Comparison of ENCODE assay signal across 8 mouse cellular contexts in genomic region chr8:26961251-26962063, GRCm38 (mm10). TPM values are rescaled to one million over a fixed set of nuclear protein-coding genes. Genes with fewer than 3 reads are reported as not detected.
DNase-seq lines count a peak whose midpoint lies in the region; ATAC-seq and TF ChIP-seq lines count a peak whose summit lies in the region.
"Had no signal": no experiment of that assay in that cellular context is flagged by ENCODE, and none has a peak within 500 bp of the region (broad histone marks: within the 10 kb centered on the region; RNA-seq: fewer than 3 reads in every experiment).

No protein-coding gene starts in this region.

- no peak for TF ChIP-seq CTCF in liver, postnatal 0 days (IDR thresholded peaks at IDR 0.05; ENCODE audit: low read depth)

- H3K27me3 ChIP-seq in liver, embryonic 13.5 days: 0 out of 2 replicates have a peak, but pooled peaks cover 9% of the 10 kb centered on the region
- H3K27me3 ChIP-seq in liver, postnatal 0 days (ENCODE audit: insufficient read depth, low read length): no peaks in the 10 kb centered on the region
- H3K27me3 ChIP-seq in stomach, embryonic 15.5 days (replicated peaks): no peaks in the 10 kb centered on the region

- no peak for ATAC-seq in liver, embryonic 13.5 days (ENCODE audit: low read depth)
- no peak for ATAC-seq in liver, postnatal 0 days
- peak; percentile 27 to 75; a peak in 2 of 4 replicates for ATAC-seq in hematopoietic stem cell, adult 5-6 weeks (replicated peaks in 1 of 2; ENCODE audit: insufficient read depth in 1 of 2, low FRiP score in 2 of 2, low TSS enrichment in 1 of 2, low read depth in 1 of 2, poor library complexity in 2 of 2, severe bottlenecking in 2 of 2)
- peak; percentile 67 for ATAC-seq in megakaryocyte, adult 5-6 weeks (ENCODE audit: poor library complexity, severe bottlenecking)
- peak; percentile 94 for ATAC-seq in stomach, embryonic 15.5 days (ENCODE audit: insufficient read depth, low FRiP score, low read depth)

- DNase-seq in liver, embryonic 13.5 days: no peak
- DNase-seq in liver, postnatal 0 days: no peak
- peak; percentile 88 for DNase-seq in embryo, embryonic 9.5 days (ENCODE audit: extremely low spot score)
- DNase-seq in urinary bladder, postnatal 4 days (ENCODE audit: low spot score in 2 of 2): no peak

- H3K9ac ChIP-seq in liver, embryonic 13.5 days: no peak overlapping the region
- H3K9ac ChIP-seq in liver, postnatal 0 days (replicated peaks): no peak overlapping the region
- no peak overlapping the region for H3K9ac ChIP-seq in stomach, embryonic 15.5 days
- H3K9ac ChIP-seq: liver, embryonic 14.5 days had no signal

- no peaks in the 10 kb centered on the region for H3K36me3 ChIP-seq in liver, embryonic 13.5 days
- H3K36me3 ChIP-seq in liver, postnatal 0 days (replicated peaks; ENCODE audit: insufficient read depth, low read length): no peaks in the 10 kb centered on the region
- H3K36me3 ChIP-seq in stomach, embryonic 15.5 days: no peaks in the 10 kb centered on the region

- H3K4me3 ChIP-seq in liver, embryonic 13.5 days (replicated peaks): no peak overlapping the region
- H3K4me3 ChIP-seq in liver, postnatal 0 days (ENCODE audit: low read depth, low read length): no peak overlapping the region
- H3K4me3 ChIP-seq in stomach, embryonic 15.5 days (replicated peaks): no peak overlapping the region

- WGBS in liver, embryonic 13.5 days (ENCODE audit: insufficient replicate concordance): 31% methylated on average over 15 of the region's 15 CpGs
- WGBS in liver, postnatal 0 days (ENCODE audit: insufficient replicate concordance): 31% methylated on average over 15 of the region's 15 CpGs
- 17% methylated on average over 15 of the region's 15 CpGs for WGBS in stomach, embryonic 15.5 days

- H3K9me3 ChIP-seq in liver, embryonic 13.5 days (replicated peaks): no peaks in the 10 kb centered on the region
- no peaks in the 10 kb centered on the region for H3K9me3 ChIP-seq in liver, postnatal 0 days (ENCODE audit: low read length)
- H3K9me3 ChIP-seq in stomach, embryonic 15.5 days: no peaks in the 10 kb centered on the region

- no peak overlapping the region for H3K4me2 ChIP-seq in liver, embryonic 13.5 days
- no peak overlapping the region for H3K4me2 ChIP-seq in liver, postnatal 0 days (ENCODE audit: low read depth, low read length)
- no peak overlapping the region; the same call in 1 of the 2 replicates for H3K4me2 ChIP-seq in stomach, embryonic 15.5 days

- H3K27ac ChIP-seq in liver, embryonic 13.5 days: peak overlapping the region; percentile 18; the same call in 1 of the 2 replicates
- no peak overlapping the region for H3K27ac ChIP-seq in liver, postnatal 0 days (ENCODE audit: low read depth)
- H3K27ac ChIP-seq in stomach, embryonic 15.5 days: peak overlapping the region; percentile 74
- H3K27ac ChIP-seq: liver, embryonic 14.5 days had no signal

- TF ChIP-seq EP300 in liver, postnatal 0 days (IDR thresholded peaks at IDR 0.05; ENCODE audit: low read depth): no peak

- peaks cover 4% of the 10 kb centered on the region for H3K4me1 ChIP-seq in liver, embryonic 13.5 days (replicated peaks)
- peaks cover 6% of the 10 kb centered on the region; the same call in 1 of the 2 replicates for H3K4me1 ChIP-seq in liver, postnatal 0 days (ENCODE audit: insufficient read depth)
- peaks cover 24% of the 10 kb centered on the region for H3K4me1 ChIP-seq in stomach, embryonic 15.5 days

RNA-seq across cellular contexts. Expression of gene Zfp703, which starts 15.7 kb away (rescaled TPM):
- 1.1 and 1.4 TPM in 2 replicates for polyA plus RNA-seq in liver, embryonic 13.5 days (2015; fragmentation: Nextera tagmentation; extraction: Ambion mirVana)
- 1.3 and 2.4 TPM in 2 replicates for polyA plus RNA-seq in liver, postnatal 0 days (2015; fragmentation: Nextera tagmentation; extraction: Ambion mirVana)
- 1.1 and 1.8 TPM in 2 replicates for total RNA-seq in hematopoietic stem cell, adult 5-6 weeks (2017)
- total RNA-seq in megakaryocyte, adult 5-6 weeks (2015): 20.9 and 25.8 TPM in 2 replicates
- total RNA-seq in megakaryocyte, adult 5-6 weeks (2017): 1.5 and 3.9 TPM in 2 replicates
- polyA plus RNA-seq in stomach, embryonic 15.5 days (2015; fragmentation: Nextera tagmentation; extraction: Ambion mirVana): 21.2 and 24.2 TPM in 2 replicates

Comparison
In these comparisons a context has a peak if more than half of its experiments do, and no peak if none do; other contexts are left out.
1. ATAC-seq: peak in hematopoietic stem cell, adult 5-6 weeks (2 of 2), megakaryocyte, adult 5-6 weeks (single experiment) and stomach, embryonic 15.5 days (single experiment); none in liver, embryonic 13.5 days (single experiment) and liver, postnatal 0 days (single experiment).